Mouse (Mus musculus) midbrain, embryonic 13.5 days (tissue): ENCODE results near the gene Rgs1. TPM values are rescaled to one million over a fixed set of nuclear protein-coding genes. Genes with fewer than 3 reads are reported as not detected.

Experiments used
- polyA plus RNA-seq: library from polyadenylated mRNA; unstranded; fragments of >200 nt; fragmentation: Nextera tagmentation; extraction: Ambion mirVana; gene quantifications from 2 replicates; pipeline ENCODE4 v1.2.1, GENCODE M21; 2015

Rgs1 gene
- polyA plus RNA-seq, 1 experiment from 2014 or later: not detected

Other genes with a start within 250 kb of the Rgs1 start
- 170 and 177 TPM in 2 replicates for gene Rgs2, start 245.1 kb downstream of the Rgs1 start, polyA plus RNA-seq
- 2.4 and 3.5 TPM in 2 replicates for gene Rgs13, start 71.9 kb downstream of the Rgs1 start, polyA plus RNA-seq